Mouse (Mus musculus) ES-Bruce4 (cell line): ENCODE results near the gene Rapgef4.

Source experiments
- CTCF ChIP-seq: IDR thresholded peaks from one replicate; pipeline ENCODE4 v1.8.1; 2011; ENCODE audit warnings: low read depth, low read length
- EP300 ChIP-seq: IDR thresholded peaks from 2 replicates; pipeline ENCODE4 v1.6.1; 2011; ENCODE audit warnings: low read depth, low read length; ENCODE audit not compliant: insufficient read depth
- POLR2A ChIP-seq: IDR thresholded peaks from one replicate; pipeline ENCODE4 v1.8.1; 2011; ENCODE audit warnings: low read length; ENCODE audit not compliant: insufficient read depth

- TF ChIP-seq POLR2A (no peak), CTCF (no peak), EP300 (no peak)
These were observed 265.3 kb downstream of the Rapgef4 start for GRCm38 (mm10) chr2:72246376-72246775.
